Mouse (Mus musculus) megakaryocyte, adult 5-6 weeks (primary cell): ENCODE measurements around the gene Suclg2. TPM values are rescaled to one million over a fixed set of nuclear protein-coding genes. Genes with fewer than 3 reads are reported as not detected.

Source experiments
- ATAC-seq: 2 replicates; pipeline ENCODE4 v1.8.0; 2016; ENCODE audit warnings: mild to moderate bottlenecking, inconsistent platforms; ENCODE audit not compliant: poor library complexity, severe bottlenecking
- total RNA-seq, 2 experiments: library from RNA; stranded (forward) in 1 of 2; stranded (reverse) in 1 of 2; fragments of 153-499, 151-499 nt in 1 of 2; fragments of 221-1000, 200-1000 nt in 1 of 2; gene quantifications; 2 replicates each; pipeline versions ENCODE4 v1.2.3 to v1.2.4; 2015 to 2017

The Suclg2 gene
- total RNA-seq, 2 experiments from 2014 or later, result 10.7 to 29.6 TPM

- no peak for ATAC-seq
These were observed 17.5 kb downstream of the Suclg2 start for GRCm38 (mm10) chr6:95700981-95701610.

- no peak for ATAC-seq
These were observed 18.4 kb downstream of the Suclg2 start for GRCm38 (mm10) chr6:95700191-95700590.

GRCm38 (mm10) chr6:95699326-95699725 lies 19.3 kb downstream of the Suclg2 start:
- ATAC-seq, result no peak

GRCm38 (mm10) chr6:95698536-95699162 lies 20.0 kb downstream of the Suclg2 start:
- no peak for ATAC-seq

- no peak for ATAC-seq
These were observed 23.7 kb downstream of the Suclg2 start for GRCm38 (mm10) chr6:95694910-95695309.

GRCm38 (mm10) chr6:95685242-95685641 lies 33.4 kb downstream of the Suclg2 start:
- no peak for ATAC-seq

- ATAC-seq, result no peak
These were observed 38.9 kb downstream of the Suclg2 start for GRCm38 (mm10) chr6:95679718-95680117.

- ATAC-seq, result no peak
These were observed 39.3 kb downstream of the Suclg2 start for GRCm38 (mm10) chr6:95679261-95679660.

- no peak for ATAC-seq
These were observed 41.6 kb downstream of the Suclg2 start for GRCm38 (mm10) chr6:95676951-95677350.

- ATAC-seq, result no peak
These were observed 42.2 kb downstream of the Suclg2 start for GRCm38 (mm10) chr6:95676439-95676838.

GRCm38 (mm10) chr6:95675059-95675705 lies 43.4 kb downstream of the Suclg2 start:
- no peak for ATAC-seq

- ATAC-seq, result no peak
These were observed 43.9 kb downstream of the Suclg2 start for GRCm38 (mm10) chr6:95674651-95675050.

- ATAC-seq, result peak; percentile 59
These were observed 49.3 kb downstream of the Suclg2 start for GRCm38 (mm10) chr6:95669335-95669729.

GRCm38 (mm10) chr6:95668629-95669334 lies 49.8 kb downstream of the Suclg2 start:
- no peak for ATAC-seq

GRCm38 (mm10) chr6:95657671-95658070 lies 60.9 kb downstream of the Suclg2 start:
- ATAC-seq, result no peak

GRCm38 (mm10) chr6:95653662-95654061 lies 64.9 kb downstream of the Suclg2 start:
- ATAC-seq, result no peak

- ATAC-seq, result no peak
These were observed 65.8 kb downstream of the Suclg2 start for GRCm38 (mm10) chr6:95652774-95653173.

- ATAC-seq, result no peak
These were observed 67.2 kb downstream of the Suclg2 start for GRCm38 (mm10) chr6:95651391-95651876.

- no peak for ATAC-seq
These were observed 68.4 kb downstream of the Suclg2 start for GRCm38 (mm10) chr6:95650082-95650722.

GRCm38 (mm10) chr6:95649123-95649663 lies 69.4 kb downstream of the Suclg2 start:
- no peak for ATAC-seq

GRCm38 (mm10) chr6:95637416-95637815 lies 81.2 kb downstream of the Suclg2 start:
- no peak for ATAC-seq
